Mouse (Mus musculus) lung, postnatal 0 days (tissue): ENCODE measurements around the gene Rbbp9.

Experiments used
- CTCF ChIP-seq: IDR thresholded peaks from 2 replicates; pipeline ENCODE4 v1.5.1; 2016; ENCODE audit warnings: antibody characterized with exemption, mild to moderate bottlenecking
- EP300 ChIP-seq: IDR thresholded peaks from 2 replicates; pipeline ENCODE4 v1.6.1; 2016; ENCODE audit warnings: antibody characterized with exemption, mild to moderate bottlenecking, control low read depth

DNA sequence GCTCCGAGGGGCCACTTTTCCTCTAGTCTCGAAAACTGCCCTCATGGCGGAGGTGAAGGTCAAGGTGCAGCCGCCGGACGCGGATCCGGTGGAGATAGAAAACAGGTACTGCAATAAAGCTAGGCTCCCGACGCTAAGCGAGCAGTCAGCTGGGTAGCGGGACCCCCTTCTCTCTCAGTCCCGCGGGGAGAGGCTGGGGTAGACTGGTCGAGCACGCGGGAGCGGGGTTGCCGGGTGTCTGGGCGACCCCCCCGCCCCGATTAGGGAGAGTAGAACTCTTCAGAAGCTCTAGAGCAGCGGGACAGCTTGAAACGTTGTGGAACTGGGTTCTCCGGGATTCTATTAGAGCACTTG is 22.9 kb downstream of the Rbbp9 start:
- TF ChIP-seq CTCF (no peak), EP300 (no peak)
